Mouse (Mus musculus) cerebellum, adult 11 months (tissue): ENCODE results near the gene Gm826.

Experiments
- DNase-seq: peaks from one replicate; pipeline ENCODE4 v3.0.0; 2022

Gm826 gene

DNA sequence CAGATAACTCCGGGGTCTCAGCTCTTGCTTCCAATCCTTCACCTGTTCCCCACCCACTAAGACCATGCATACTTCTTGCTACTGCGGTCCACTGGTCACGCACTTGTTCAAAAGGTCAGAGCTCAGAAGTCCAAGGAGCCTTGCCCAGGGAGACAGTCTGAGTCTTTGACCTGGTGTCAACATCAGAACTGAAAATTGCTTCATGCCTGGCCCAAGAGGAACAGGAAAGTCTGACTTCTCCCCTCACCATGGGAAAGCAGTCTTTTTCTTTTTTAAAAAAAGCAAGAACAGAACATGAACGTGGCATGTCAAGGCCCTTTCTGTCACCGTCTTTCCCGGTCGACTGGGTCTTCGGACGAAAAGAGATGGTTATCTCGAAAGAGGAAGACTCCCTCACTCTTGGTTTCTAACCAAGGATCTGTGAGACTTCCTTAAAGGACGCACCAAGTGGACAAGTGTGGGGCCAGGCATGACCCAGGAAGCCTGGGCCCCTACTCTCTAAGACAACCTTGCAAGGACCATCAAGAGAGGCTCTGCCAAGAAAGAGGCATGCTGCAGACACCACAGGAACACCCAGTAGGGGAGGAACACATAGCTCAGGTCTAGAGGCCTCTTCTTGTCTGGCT lies 66.0 kb downstream of the Gm826 start:
- no peak for DNase-seq

DNA sequence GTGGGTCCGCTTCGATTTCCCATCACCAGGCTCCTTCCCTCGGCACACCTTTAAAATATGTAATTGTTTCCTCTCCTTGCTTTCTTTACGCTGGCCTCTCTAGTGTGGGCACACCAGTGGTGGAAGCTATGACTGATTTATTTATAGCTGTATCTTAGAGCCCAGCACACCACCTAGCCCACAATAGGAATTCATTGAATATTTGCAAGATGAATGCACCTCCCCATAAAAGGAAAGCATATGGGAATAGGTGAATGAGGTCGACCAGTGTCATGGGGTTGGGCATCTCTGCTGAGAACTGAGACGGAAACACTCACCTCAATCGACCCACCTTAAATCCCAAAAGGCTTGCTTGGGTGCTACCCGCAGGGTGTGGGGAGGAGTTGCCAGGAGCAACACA lies 70.1 kb downstream of the Gm826 start:
- DNase-seq = no peak

GRCm38 (mm10) chr2:160261538-160261937 lies 72.4 kb downstream of the Gm826 start:
- DNase-seq = no peak
